Mouse (Mus musculus) yolk sac, embryonic 10.5 days (tissue): ENCODE data around the gene Btn2a2.

Experiments used
- DNase-seq: peaks from one replicate; pipeline ENCODE4 v3.0.0-alpha.2; 2017; ENCODE audit warnings: low spot score

Gene Btn2a2

DNA sequence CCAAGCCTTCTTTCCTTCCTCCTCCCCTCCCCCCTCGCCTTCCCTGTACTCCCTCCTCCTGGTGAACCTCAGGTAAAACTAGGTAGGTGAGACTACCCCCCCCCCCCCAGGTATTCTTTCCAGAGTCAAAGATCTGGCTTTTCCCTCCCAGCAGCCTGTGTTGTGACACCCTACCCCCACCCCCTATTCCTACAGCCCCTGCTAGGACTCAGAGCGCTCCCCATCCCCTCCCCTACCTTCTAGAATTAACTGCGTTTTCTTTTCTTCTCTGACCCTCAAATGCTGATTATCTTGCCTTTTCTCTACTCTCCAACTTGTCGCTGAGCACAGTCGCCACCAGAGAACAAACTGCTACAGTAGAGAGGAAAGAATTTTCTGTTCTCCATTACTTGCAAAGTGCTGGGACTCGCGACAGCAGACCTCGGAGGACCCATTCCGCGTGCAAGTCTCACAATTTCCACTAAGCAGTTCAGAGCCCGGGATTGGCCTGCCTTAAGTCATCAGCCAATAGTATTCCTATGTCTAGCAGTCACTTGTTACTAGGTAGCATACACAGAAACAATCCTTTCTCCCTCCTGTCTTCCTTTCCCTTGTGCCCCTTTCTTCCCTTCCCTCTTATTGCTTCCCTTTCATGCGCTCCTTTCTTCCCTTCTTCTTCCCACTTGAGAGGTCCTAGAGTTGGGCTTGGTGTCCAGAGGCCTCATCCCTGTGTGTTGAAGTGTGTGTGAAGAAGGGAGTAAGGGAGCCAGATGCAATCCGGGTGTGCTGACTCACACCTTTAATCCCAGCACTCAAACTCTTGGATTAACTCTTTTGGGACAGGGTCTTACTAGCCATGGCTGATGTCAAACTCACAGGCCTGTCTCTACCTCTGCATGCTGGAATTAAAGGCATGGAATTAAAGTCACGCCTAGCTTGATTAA lies at the start of gene Btn2a2:
Gene Btn2a2, minus strand, starts transcription at position 458 of the 923 bp plus-strand sequence.
- DNase-seq: peak; percentile 65

GRCm38 (mm10) chr13:23538249-23538648 lies 49.6 kb upstream of the Btn2a2 start:
- DNase-seq: no peak

DNA sequence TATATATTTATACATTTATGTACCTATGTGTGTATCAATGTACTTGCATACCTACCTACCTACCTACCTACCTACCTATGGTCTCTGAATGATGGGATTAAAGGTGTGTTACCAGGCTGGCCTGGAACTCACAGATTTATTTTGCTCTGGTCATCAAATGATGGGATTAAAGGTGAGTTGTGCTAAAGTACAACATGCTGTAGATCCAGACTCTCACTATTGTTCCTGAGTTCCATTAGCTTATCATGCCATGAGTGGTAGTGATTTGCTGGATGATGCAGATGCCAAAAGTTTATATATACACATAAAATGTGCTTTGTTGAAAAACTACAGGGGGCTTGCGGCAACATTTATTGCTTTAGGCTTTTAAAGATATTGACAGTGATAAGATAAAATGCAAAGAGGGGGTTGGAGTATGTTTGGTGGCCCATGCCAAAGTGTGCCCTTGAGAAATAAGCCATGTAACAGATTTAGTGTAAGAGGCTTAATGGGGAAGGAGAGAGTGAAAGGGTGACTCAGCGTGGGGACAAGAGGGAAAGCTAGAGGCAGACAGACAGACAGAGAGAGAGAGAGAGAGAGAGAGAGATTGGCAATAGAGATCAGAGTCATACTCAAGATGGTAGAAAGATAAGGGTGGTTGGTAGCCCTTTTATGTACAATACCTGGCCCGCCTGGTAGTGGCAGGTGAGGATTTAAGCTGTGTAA lies 48.5 kb upstream of the Btn2a2 start:
- no peak for DNase-seq

- peak; percentile 50 for DNase-seq
Measured at GRCm38 (mm10) chr13:23536076-23536822, 47.6 kb upstream of the Btn2a2 start.

- peak; percentile 97 for DNase-seq
Measured at GRCm38 (mm10) chr13:23535137-23536075, 46.7 kb upstream of the Btn2a2 start, which contains the start of gene Hist1h3g. Gene Hist1h3g, plus strand, starts transcription at chr13:23535422.

- no peak for DNase-seq
Measured at GRCm38 (mm10) chr13:23534368-23535131, 45.9 kb upstream of the Btn2a2 start.

DNA sequence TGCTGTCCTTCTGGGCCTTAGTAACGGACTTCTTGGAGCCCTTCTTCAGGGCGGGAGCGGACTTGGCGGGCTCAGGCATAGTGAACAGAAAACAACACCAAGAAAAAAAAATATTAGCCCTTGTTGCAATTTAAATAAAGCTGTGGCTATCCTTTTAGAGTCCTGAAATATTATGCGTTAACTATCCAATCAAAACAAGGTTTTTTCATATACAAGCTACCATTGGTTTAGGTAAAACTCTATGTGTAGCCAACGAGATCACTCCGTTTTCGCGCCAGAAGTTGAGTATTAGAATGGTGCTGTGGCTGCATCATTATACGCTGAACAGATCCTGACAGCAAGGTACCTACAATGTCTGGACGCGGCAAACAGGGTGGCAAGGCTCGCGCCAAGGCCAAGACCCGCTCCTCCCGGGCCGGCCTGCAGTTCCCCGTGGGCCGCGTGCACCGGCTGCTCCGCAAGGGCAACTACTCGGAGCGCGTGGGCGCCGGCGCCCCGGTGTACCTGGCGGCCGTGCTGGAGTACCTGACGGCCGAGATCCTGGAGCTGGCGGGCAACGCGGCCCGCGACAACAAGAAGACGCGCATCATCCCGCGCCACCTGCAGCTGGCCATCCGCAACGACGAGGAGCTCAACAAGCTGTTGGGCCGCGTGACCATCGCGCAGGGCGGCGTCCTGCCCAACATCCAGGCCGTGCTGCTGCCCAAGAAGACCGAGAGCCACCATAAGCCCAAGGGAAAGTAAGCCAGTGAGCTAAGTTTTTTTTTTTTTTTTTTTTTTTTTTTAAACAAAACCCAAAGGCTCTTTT lies 45.1 kb upstream of the Btn2a2 start, which contains the start of gene Hist1h2af:
Gene Hist1h2af, plus strand, starts transcription at position 347 of the 808 bp plus-strand sequence.
- peak; percentile 89 for DNase-seq

- DNase-seq: peak; percentile 53
Measured at GRCm38 (mm10) chr13:23532262-23533075, 43.8 kb upstream of the Btn2a2 start.

DNA sequence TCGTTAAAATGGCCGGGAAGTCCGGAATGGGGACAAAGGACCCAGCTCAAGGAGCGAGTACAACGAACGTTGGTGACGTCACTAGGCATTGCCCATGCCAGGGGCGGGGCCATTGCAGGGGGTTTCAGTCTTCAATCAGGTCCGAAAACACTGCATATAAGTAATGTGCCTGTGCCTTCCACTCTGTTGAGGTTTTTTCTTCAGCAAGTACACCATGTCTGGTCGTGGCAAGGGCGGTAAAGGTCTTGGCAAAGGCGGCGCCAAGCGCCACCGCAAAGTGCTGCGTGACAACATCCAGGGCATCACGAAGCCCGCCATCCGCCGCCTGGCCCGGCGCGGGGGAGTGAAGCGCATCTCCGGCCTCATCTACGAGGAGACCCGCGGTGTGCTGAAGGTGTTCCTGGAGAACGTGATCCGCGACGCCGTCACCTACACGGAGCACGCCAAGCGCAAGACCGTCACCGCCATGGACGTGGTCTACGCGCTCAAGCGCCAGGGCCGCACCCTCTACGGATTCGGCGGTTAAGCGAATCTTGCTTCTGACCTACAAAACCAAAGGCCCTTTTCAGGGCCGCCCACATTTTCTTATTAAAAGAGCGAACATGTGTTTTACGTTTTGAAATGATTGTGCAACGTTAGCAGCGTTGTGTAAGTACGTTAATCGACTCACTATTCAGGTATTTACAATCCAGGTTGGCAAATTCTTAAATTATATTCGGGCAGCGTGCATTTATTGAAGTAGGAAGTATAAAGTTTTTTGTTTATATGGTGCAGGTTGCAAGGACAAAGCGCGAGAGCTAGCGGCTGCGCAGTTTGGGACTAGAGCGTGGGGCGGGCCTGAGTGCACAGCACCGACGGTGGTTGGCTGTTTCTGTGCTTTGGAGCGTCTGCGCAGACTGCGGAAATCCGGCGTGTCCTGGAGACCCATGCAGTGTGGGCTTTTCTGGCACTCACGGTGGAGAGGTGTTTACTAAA lies 42.5 kb upstream of the Btn2a2 start, which contains the start of gene Hist1h4h:
Gene Hist1h4h, plus strand, starts transcription at position 150 of the 975 bp plus-strand sequence.
- DNase-seq: peak; percentile 98

GRCm38 (mm10) chr13:23530181-23530900 lies 41.7 kb upstream of the Btn2a2 start:
- peak; percentile 82 for DNase-seq

GRCm38 (mm10) chr13:23529480-23530165 lies 41.0 kb upstream of the Btn2a2 start:
- no peak for DNase-seq

GRCm38 (mm10) chr13:23529005-23529404 lies 40.3 kb upstream of the Btn2a2 start:
- DNase-seq: no peak

DNA sequence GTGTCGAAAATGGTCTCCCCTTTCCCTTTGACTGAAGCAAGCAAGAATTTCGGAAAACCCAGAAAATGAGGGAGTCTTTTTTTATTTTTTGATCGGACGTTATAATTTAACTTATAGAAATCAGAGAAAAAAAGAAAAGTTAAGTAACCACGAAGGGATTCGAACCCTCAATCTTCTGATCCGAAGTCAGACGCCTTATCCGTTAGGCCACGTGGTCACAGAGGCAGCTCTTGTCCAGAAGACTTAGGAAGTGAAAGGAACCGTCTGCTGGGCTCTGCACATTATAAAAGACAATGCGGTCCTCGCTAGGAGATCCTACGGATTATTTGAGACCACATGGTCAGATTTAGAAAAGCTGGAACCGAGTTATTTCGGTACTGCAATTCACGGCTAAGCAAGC lies 37.7 kb upstream of the Btn2a2 start:
- DNase-seq: peak; percentile 88

DNA sequence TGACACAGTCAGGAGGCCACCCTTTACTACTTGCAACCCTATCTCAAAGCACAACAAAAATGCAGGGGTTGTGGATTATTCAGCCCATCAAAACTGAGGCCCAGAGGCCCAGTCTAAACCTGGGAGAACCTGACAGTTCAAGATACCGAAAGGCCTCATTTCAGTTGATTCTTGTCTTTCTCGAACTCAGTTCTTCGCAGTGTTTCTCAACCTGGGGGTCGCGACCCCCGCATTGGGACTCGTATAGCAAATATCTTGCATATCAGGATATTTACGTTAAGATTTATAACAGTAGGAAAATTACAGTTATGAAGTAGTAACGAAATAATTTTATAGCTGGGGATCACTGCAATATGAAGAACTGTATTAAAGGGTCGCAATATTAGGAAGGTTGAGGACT lies 37.2 kb upstream of the Btn2a2 start:
- DNase-seq: no peak

GRCm38 (mm10) chr13:23524654-23525053 lies 36.0 kb upstream of the Btn2a2 start:
- peak; percentile 76 for DNase-seq

- DNase-seq: no peak
Measured at GRCm38 (mm10) chr13:23523976-23524375, 35.3 kb upstream of the Btn2a2 start.
